8 mouse cellular contexts compared by ENCODE assay signal in genomic region chr10:75954381-75954811, GRCm38 (mm10). TPM values are rescaled to one million over a fixed set of nuclear protein-coding genes. Genes with fewer than 3 reads are reported as not detected.
DNase-seq lines count a peak whose midpoint lies in the region; ATAC-seq and TF ChIP-seq lines count a peak whose summit lies in the region.

Gm5134 (plus strand) TSS chr10:75954514.

- peaks cover 17% of the 10 kb centered on the region for H3K27me3 ChIP-seq in heart, embryonic 12.5 days (replicated peaks)
- H3K27me3 ChIP-seq in embryonic facial prominence, embryonic 13.5 days = 0 out of 2 replicates have a peak, but pooled peaks cover 14% of the 10 kb centered on the region
- H3K27me3 ChIP-seq in limb, embryonic 12.5 days = peaks cover 33% of the 10 kb centered on the region
- H3K27me3 ChIP-seq in neural tube, embryonic 13.5 days = peaks cover 22% of the 10 kb centered on the region
- no peaks in the 10 kb centered on the region for H3K27me3 ChIP-seq in cerebellum, adult 2 months (ENCODE audit: control insufficient read depth, insufficient read depth, low read length)

- peak within 1 kb of the TSS; percentile 62 for H3K4me2 ChIP-seq in heart, embryonic 12.5 days
- H3K4me2 ChIP-seq in embryonic facial prominence, embryonic 13.5 days = peak within 1 kb of the TSS; percentile 49
- peak within 1 kb of the TSS; percentile 44 for H3K4me2 ChIP-seq in limb, embryonic 12.5 days
- peak within 1 kb of the TSS; percentile 40 for H3K4me2 ChIP-seq in neural tube, embryonic 13.5 days

- WGBS in heart, embryonic 12.5 days = 22% methylated on average over 20 of the region's 20 CpGs
- WGBS in embryonic facial prominence, embryonic 13.5 days = 26% methylated on average over 20 of the region's 20 CpGs
- 23% methylated on average over 20 of the region's 20 CpGs for WGBS in limb, embryonic 12.5 days
- 33% methylated on average over 20 of the region's 20 CpGs for WGBS in neural tube, embryonic 13.5 days
- WGBS in cerebellum, adult 2 months = 35% methylated on average over 20 of the region's 20 CpGs

- peaks cover 10% of the 10 kb centered on the region for H3K4me1 ChIP-seq in heart, embryonic 12.5 days (replicated peaks)
- peaks cover 9% of the 10 kb centered on the region for H3K4me1 ChIP-seq in embryonic facial prominence, embryonic 13.5 days
- peaks cover 11% of the 10 kb centered on the region for H3K4me1 ChIP-seq in limb, embryonic 12.5 days (replicated peaks)
- peaks cover 15% of the 10 kb centered on the region for H3K4me1 ChIP-seq in neural tube, embryonic 13.5 days (replicated peaks)
- no peaks in the 10 kb centered on the region for H3K4me1 ChIP-seq in cerebellum, adult 2 months (ENCODE audit: control insufficient read depth, insufficient read depth, low read length)

- H3K9me3 ChIP-seq in heart, embryonic 12.5 days (replicated peaks) = no peaks in the 10 kb centered on the region
- H3K9me3 ChIP-seq in embryonic facial prominence, embryonic 13.5 days = no peaks in the 10 kb centered on the region
- no peaks in the 10 kb centered on the region for H3K9me3 ChIP-seq in limb, embryonic 12.5 days
- H3K9me3 ChIP-seq in neural tube, embryonic 13.5 days = no peaks in the 10 kb centered on the region

- no peak for TF ChIP-seq CTCF in cerebellum, adult 2 months (IDR thresholded peaks at IDR 0.05; ENCODE audit: borderline replicate concordance, insufficient read depth, low read depth, low read length)

- H3K27ac ChIP-seq in heart, embryonic 12.5 days (ENCODE audit: poor library complexity, severe bottlenecking) = no peak within 1 kb of the TSS
- H3K27ac ChIP-seq in embryonic facial prominence, embryonic 13.5 days = no peak within 1 kb of the TSS
- no peak within 1 kb of the TSS for H3K27ac ChIP-seq in limb, embryonic 12.5 days
- H3K27ac ChIP-seq in neural tube, embryonic 13.5 days (replicated peaks) = no peak within 1 kb of the TSS
- no peak within 1 kb of the TSS for H3K27ac ChIP-seq in cerebellum, adult 2 months (ENCODE audit: insufficient read depth, low read length)

- no peaks in the 10 kb centered on the region for H3K36me3 ChIP-seq in heart, embryonic 12.5 days
- H3K36me3 ChIP-seq in embryonic facial prominence, embryonic 13.5 days = no peaks in the 10 kb centered on the region
- no peaks in the 10 kb centered on the region for H3K36me3 ChIP-seq in limb, embryonic 12.5 days
- H3K36me3 ChIP-seq in neural tube, embryonic 13.5 days = no peaks in the 10 kb centered on the region

- ATAC-seq in heart, embryonic 12.5 days (ENCODE audit: insufficient number of reproducible peaks, low FRiP score) = no peak
- no peak for ATAC-seq in embryonic facial prominence, embryonic 13.5 days (ENCODE audit: insufficient number of reproducible peaks, insufficient read depth, low FRiP score, low TSS enrichment, low read depth)
- no peak for ATAC-seq in limb, embryonic 12.5 days (ENCODE audit: insufficient number of reproducible peaks, insufficient read depth, low FRiP score, low TSS enrichment, low read depth)
- no peak for ATAC-seq in neural tube, embryonic 13.5 days (ENCODE audit: low read depth)

- peak within 1 kb of the TSS; percentile 25 for H3K4me3 ChIP-seq in heart, embryonic 12.5 days
- H3K4me3 ChIP-seq in embryonic facial prominence, embryonic 13.5 days = peak within 1 kb of the TSS; percentile 26
- peak within 1 kb of the TSS; percentile 23 for H3K4me3 ChIP-seq in limb, embryonic 12.5 days (replicated peaks)
- H3K4me3 ChIP-seq in neural tube, embryonic 13.5 days = peak within 1 kb of the TSS; percentile 7; the same call in 1 of the 2 replicates
- H3K4me3 ChIP-seq in cerebellum, adult 2 months (replicated peaks; ENCODE audit: insufficient read depth, low read depth, low read length) = no peak within 1 kb of the TSS

- no peak for TF ChIP-seq POLR2A in cerebellum, adult 2 months (IDR thresholded peaks at IDR 0.05; ENCODE audit: borderline replicate concordance, insufficient read depth, low read length)

- DNase-seq in heart, adult 18-20 months = no peak
- no peak for DNase-seq in ovary, postnatal 10 days (ENCODE audit: low spot score)
- no peak for DNase-seq in gastrocnemius, postnatal 4 days (ENCODE audit: low spot score in 2 of 2)
- no peak for DNase-seq in cerebellum, adult 2 months

- H3K9ac ChIP-seq in heart, embryonic 12.5 days = peak within 1 kb of the TSS; percentile 17; the same call in 1 of the 2 replicates
- no peak within 1 kb of the TSS for H3K9ac ChIP-seq in embryonic facial prominence, embryonic 13.5 days
- peak within 1 kb of the TSS; percentile 37; the same call in 1 of the 2 replicates for H3K9ac ChIP-seq in limb, embryonic 12.5 days (replicated peaks)
- H3K9ac ChIP-seq in neural tube, embryonic 13.5 days = no peak within 1 kb of the TSS

RNA-seq across cellular contexts. Expression of gene Gm5134, which starts in this region (rescaled TPM):
- polyA plus RNA-seq in heart, embryonic 12.5 days (2016; fragmentation: Nextera tagmentation; extraction: Ambion mirVana) = 0.06 TPM in 1 of 2 replicates, not detected in the other
- total RNA-seq in heart, adult 18-20 months (2021) = not detected
- polyA plus RNA-seq in embryonic facial prominence, embryonic 13.5 days (2015; fragmentation: Nextera tagmentation; extraction: Ambion mirVana) = not detected in 2 replicates
- not detected in 2 replicates for polyA plus RNA-seq in limb, embryonic 12.5 days (2016; fragmentation: Nextera tagmentation; extraction: Ambion mirVana)
- not detected in 2 replicates for polyA plus RNA-seq in neural tube, embryonic 13.5 days (2015; fragmentation: Nextera tagmentation; extraction: Ambion mirVana)
- not detected for total RNA-seq in gastrocnemius, postnatal 4 days (2021)
- 0.08 TPM in 1 of 2 replicates, not detected in the other for polyA plus RNA-seq in cerebellum, adult 2 months (2012; rRNA removed)

Comparison
In these comparisons a context has a peak if more than half of its experiments do, and no peak if none do; other contexts are left out.
1. H3K9ac ChIP-seq: peak in heart, embryonic 12.5 days (single experiment) and limb, embryonic 12.5 days (single experiment); none in embryonic facial prominence, embryonic 13.5 days (single experiment) and neural tube, embryonic 13.5 days (single experiment).
2. Peak in every context shown above with its lines, with median percentiles within 50 percentile points of each other: H3K4me2 ChIP-seq.